Mouse (Mus musculus) brain, embryonic 14.5 days (tissue): Measurements from ENCODE around the gene Grm6.

Experiments
- CTCF ChIP-seq: fragments of 200-500 bp; IDR thresholded peaks from 2 replicates; pipeline ENCODE4 v1.5.1; 2012; ENCODE audit warnings: inconsistent platforms, mild to moderate bottlenecking, moderate library complexity, borderline replicate concordance; ENCODE audit not compliant: insufficient read depth, insufficient read length; ENCODE audit errors: extremely low read depth
- POLR2A ChIP-seq: fragments of 200-500 bp; IDR thresholded peaks from 2 replicates; pipeline ENCODE4 v1.6.1; 2012; ENCODE audit warnings: mild to moderate bottlenecking, inconsistent platforms, borderline replicate concordance; ENCODE audit not compliant: poor library complexity, insufficient read depth, insufficient read length, severe bottlenecking; ENCODE audit errors: extremely low read depth

GRCm38 (mm10) chr11:50887390-50888128, 37.1 kb downstream of the Grm6 start, which contains the start of gene Zfp454:
- no peak for TF ChIP-seq CTCF
- peak; percentile 81; the same call in 1 of the 2 replicates for TF ChIP-seq POLR2A
